Mouse (Mus musculus) monocyte, adult 2 months (primary cell): ENCODE results near the gene Fbxl7.

Experiments
- DNase-seq, 2 experiments: peaks; one replicate each; pipeline ENCODE4 v3.0.0; 2022; ENCODE audit warnings: low spot score in 2 of 2, low read depth in 1 of 2

Gene Fbxl7

GRCm38 (mm10) chr15:26701949-26702675 is 193.3 kb downstream of the Fbxl7 start:
- no peak for DNase-seq

GRCm38 (mm10) chr15:26693075-26693474 is 202.3 kb downstream of the Fbxl7 start:
- DNase-seq: no peak

- DNase-seq: no peak
Measured at GRCm38 (mm10) chr15:26688472-26689104, 206.8 kb downstream of the Fbxl7 start.

GRCm38 (mm10) chr15:26687729-26688128 is 207.7 kb downstream of the Fbxl7 start:
- no peak for DNase-seq

GRCm38 (mm10) chr15:26682279-26682678 is 213.1 kb downstream of the Fbxl7 start:
- no peak for DNase-seq

- no peak for DNase-seq
Measured at GRCm38 (mm10) chr15:26673239-26673859, 222.0 kb downstream of the Fbxl7 start.

- no peak for DNase-seq
Measured at GRCm38 (mm10) chr15:26654988-26655387, 240.4 kb downstream of the Fbxl7 start.

GRCm38 (mm10) chr15:26642563-26642962 is 252.8 kb downstream of the Fbxl7 start:
- no peak for DNase-seq

GRCm38 (mm10) chr15:26639726-26640125 is 255.7 kb downstream of the Fbxl7 start:
- DNase-seq: no peak

- DNase-seq: no peak
Measured at GRCm38 (mm10) chr15:26635591-26635990, 259.8 kb downstream of the Fbxl7 start.

GRCm38 (mm10) chr15:26628181-26628580 is 267.2 kb downstream of the Fbxl7 start:
- DNase-seq: no peak

- no peak for DNase-seq
Measured at GRCm38 (mm10) chr15:26623242-26623641, 272.1 kb downstream of the Fbxl7 start.

GRCm38 (mm10) chr15:26620279-26620678 is 275.1 kb downstream of the Fbxl7 start:
- no peak for DNase-seq

GRCm38 (mm10) chr15:26619221-26619620 is 276.2 kb downstream of the Fbxl7 start:
- DNase-seq: no peak

GRCm38 (mm10) chr15:26596239-26596638 is 299.1 kb downstream of the Fbxl7 start:
- DNase-seq: no peak

GRCm38 (mm10) chr15:26579947-26580709 is 315.3 kb downstream of the Fbxl7 start:
- DNase-seq: no peak

- DNase-seq: no peak
Measured at GRCm38 (mm10) chr15:26578500-26578899, 316.9 kb downstream of the Fbxl7 start.

- DNase-seq: no peak
Measured at GRCm38 (mm10) chr15:26566076-26566475, 329.3 kb downstream of the Fbxl7 start.

- DNase-seq: no peak
Measured at GRCm38 (mm10) chr15:26553620-26554019, 341.8 kb downstream of the Fbxl7 start.

GRCm38 (mm10) chr15:26533997-26534700 is 361.2 kb downstream of the Fbxl7 start:
- no peak for DNase-seq

GRCm38 (mm10) chr15:26519220-26519631 is 376.2 kb downstream of the Fbxl7 start:
- DNase-seq: no peak
